Mouse (Mus musculus) heart, embryonic 11.5 days (tissue): ENCODE results near the gene Slc6a18. TPM values are rescaled to one million over a fixed set of nuclear protein-coding genes. Genes with fewer than 3 reads are reported as not detected.

ENCODE experiments used
- ATAC-seq: fragments of 200-750 bp; cut with Nextera tagmentation; replicated peaks from 2 replicates; pipeline ENCODE4 v1.8.0; 2017; ENCODE audit warnings: moderate library complexity; ENCODE audit not compliant: insufficient number of reproducible peaks, low FRiP score, low TSS enrichment
- H3K27ac ChIP-seq: fragments of 300-500 bp; sonication (generic); 2 replicates; pipeline ENCODE4 v1.5.1; 2014; ENCODE audit warnings: mild to moderate bottlenecking, low read depth, low read length
- H3K27me3 ChIP-seq: fragments of 300-500 bp; sonication (generic); 2 replicates; pipeline ENCODE4 v1.6.1; 2014; ENCODE audit warnings: mild to moderate bottlenecking, low read length, mixed read lengths; ENCODE audit not compliant: control insufficient read depth, insufficient read depth
- H3K36me3 ChIP-seq: fragments of 300-500 bp; sonication (generic); 2 replicates; pipeline ENCODE4 v1.6.1; 2014; ENCODE audit warnings: mild to moderate bottlenecking, low read length, moderate library complexity, mixed read lengths; ENCODE audit not compliant: control insufficient read depth, insufficient read depth
- H3K4me1 ChIP-seq: fragments of 300-500 bp; sonication (generic); 2 replicates; pipeline ENCODE4 v1.6.1; 2014; ENCODE audit warnings: low read length; ENCODE audit not compliant: control insufficient read depth, insufficient read depth
- H3K4me2 ChIP-seq: fragments of 300-500 bp; sonication (generic); 2 replicates; pipeline ENCODE4 v1.6.1; 2014; ENCODE audit warnings: mild to moderate bottlenecking, moderate library complexity
- H3K4me3 ChIP-seq: fragments of 300-500 bp; sonication (generic); 2 replicates; pipeline ENCODE4 v1.5.1; 2014; ENCODE audit warnings: low read depth, low read length
- H3K9ac ChIP-seq: fragments of 300-500 bp; sonication (generic); 2 replicates; pipeline ENCODE4 v1.6.1; 2014; ENCODE audit warnings: mild to moderate bottlenecking, low read depth, low read length, moderate library complexity
- H3K9me3 ChIP-seq: fragments of 300-500 bp; sonication (generic); replicated peaks from 2 replicates; pipeline ENCODE4 v1.6.1; 2016; ENCODE audit warnings: low read length; ENCODE audit not compliant: control insufficient read depth
- WGBS: fragments of 180-500 bp; shearing (Covaris S2); extraction: QIAGEN DNeasy Blood & Tissue Kit; methylation state at CpG from one replicate; pipeline ENCODE4 v1.1.7; 2014; ENCODE audit not compliant: insufficient replicate concordance; 5-methylcytosine and 5-hydroxymethylcytosine counted together
- polyA plus RNA-seq: library from polyadenylated mRNA; unstranded; fragments of >200 nt; fragmentation: Nextera tagmentation; extraction: Ambion mirVana; gene quantifications from 2 replicates; pipeline ENCODE4 v1.2.1, GENCODE M21; 2014

Gene Slc6a18
- polyA plus RNA-seq, 1 experiment from 2014 or later, result not detected

- H3K27ac ChIP-seq, result no peak overlapping the region
- H3K36me3 ChIP-seq, result no peaks in the 10 kb centered on the region
- H3K4me1 ChIP-seq, result no peaks in the 10 kb centered on the region
- no peak overlapping the region for H3K4me2 ChIP-seq
- ATAC-seq, result no peak
- H3K9ac ChIP-seq, result no peak overlapping the region
- H3K9me3 ChIP-seq, result no peaks in the 10 kb centered on the region
- no peaks in the 10 kb centered on the region for H3K27me3 ChIP-seq
- no peak overlapping the region for H3K4me3 ChIP-seq
- 19% methylated on average over 1 of the region's 1 CpGs for WGBS
These were observed 2.6 kb upstream of the Slc6a18 start for GRCm38 (mm10) chr13:73680394-73680793.

- 55% methylated on average over 2 of the region's 2 CpGs for WGBS
- H3K4me2 ChIP-seq, result no peak overlapping the region
These were observed 1.5 kb upstream of the Slc6a18 start for GRCm38 (mm10) chr13:73679311-73679710.

GRCm38 (mm10) chr13:73675161-73675560 lies 2.7 kb downstream of the Slc6a18 start:
- 80% methylated on average over 7 of the region's 7 CpGs for WGBS
- Histone ChIP-seq H3K4me3 (no peak overlapping the region), H3K27me3 (no peaks in the 10 kb centered on the region), H3K9me3 (no peaks in the 10 kb centered on the region), H3K36me3 (no peaks in the 10 kb centered on the region), H3K27ac (no peak overlapping the region), H3K9ac (no peak overlapping the region), H3K4me2 (no peak overlapping the region), H3K4me1 (no peaks in the 10 kb centered on the region)
- ATAC-seq, result no peak

More at GRCm38 (mm10) chr13:73679311-73679710, 1.5 kb upstream of the Slc6a18 start:
- no peaks in the 10 kb centered on the region for H3K27me3 ChIP-seq
- H3K9me3 ChIP-seq, result no peaks in the 10 kb centered on the region
- no peaks in the 10 kb centered on the region for H3K4me1 ChIP-seq
- no peak overlapping the region for H3K27ac ChIP-seq
- no peak overlapping the region for H3K4me3 ChIP-seq
- H3K36me3 ChIP-seq, result no peaks in the 10 kb centered on the region
- no peak for ATAC-seq
- H3K9ac ChIP-seq, result no peak overlapping the region

- no peaks in the 10 kb centered on the region for H3K9me3 ChIP-seq
- no peaks in the 10 kb centered on the region for H3K36me3 ChIP-seq
- no peaks in the 10 kb centered on the region for H3K4me1 ChIP-seq
- H3K4me3 ChIP-seq, result no peak overlapping the region
- no peak for ATAC-seq
- no peak overlapping the region for H3K9ac ChIP-seq
- H3K27me3 ChIP-seq, result no peaks in the 10 kb centered on the region
- 73% methylated on average over 2 of the region's 2 CpGs for WGBS
- no peak overlapping the region for H3K4me2 ChIP-seq
- H3K27ac ChIP-seq, result no peak overlapping the region
These were observed 17.6 kb downstream of the Slc6a18 start for GRCm38 (mm10) chr13:73660163-73660695.

GRCm38 (mm10) chr13:73658953-73659352 lies 18.9 kb downstream of the Slc6a18 start:
- Histone ChIP-seq H3K9me3 (no peaks in the 10 kb centered on the region), H3K4me2 (no peak overlapping the region), H3K27me3 (no peaks in the 10 kb centered on the region), H3K4me3 (no peak overlapping the region), H3K9ac (no peak overlapping the region), H3K4me1 (no peaks in the 10 kb centered on the region), H3K27ac (no peak overlapping the region), H3K36me3 (no peaks in the 10 kb centered on the region)
- WGBS, result 44% methylated on average over 2 of the region's 2 CpGs
- ATAC-seq, result no peak

- H3K27ac ChIP-seq, result no peak overlapping the region
- ATAC-seq, result no peak
- no peaks in the 10 kb centered on the region for H3K27me3 ChIP-seq
- no peaks in the 10 kb centered on the region for H3K9me3 ChIP-seq
- no peak overlapping the region for H3K4me3 ChIP-seq
- H3K36me3 ChIP-seq, result no peaks in the 10 kb centered on the region
- WGBS, result 80% methylated on average over 3 of the region's 3 CpGs
- H3K4me2 ChIP-seq, result no peak overlapping the region
- no peaks in the 10 kb centered on the region for H3K4me1 ChIP-seq
- no peak overlapping the region for H3K9ac ChIP-seq
These were observed 22.8 kb downstream of the Slc6a18 start for GRCm38 (mm10) chr13:73654976-73655375.

- Histone ChIP-seq H3K9ac (no peak overlapping the region), H3K27me3 (no peaks in the 10 kb centered on the region), H3K4me3 (no peak overlapping the region), H3K9me3 (no peaks in the 10 kb centered on the region), H3K27ac (no peak overlapping the region), H3K36me3 (no peaks in the 10 kb centered on the region), H3K4me1 (no peaks in the 10 kb centered on the region), H3K4me2 (no peak overlapping the region)
- ATAC-seq, result no peak
- 73% methylated on average over 3 of the region's 3 CpGs for WGBS
These were observed 24.6 kb downstream of the Slc6a18 start for GRCm38 (mm10) chr13:73653266-73653665.

GRCm38 (mm10) chr13:73646397-73647087 lies 31.3 kb downstream of the Slc6a18 start:
- Histone ChIP-seq H3K9ac (no peak overlapping the region), H3K27ac (no peak overlapping the region), H3K4me2 (no peak overlapping the region), H3K9me3 (no peaks in the 10 kb centered on the region), H3K4me3 (no peak overlapping the region), H3K36me3 (no peaks in the 10 kb centered on the region; the same call in 1 of the 2 replicates), H3K4me1 (no peaks in the 10 kb centered on the region), H3K27me3 (no peaks in the 10 kb centered on the region)
- no peak for ATAC-seq
- 33% methylated on average over 6 of the region's 6 CpGs for WGBS

GRCm38 (mm10) chr13:73641296-73641695 lies 36.5 kb downstream of the Slc6a18 start:
- ATAC-seq, result no peak
- Histone ChIP-seq H3K9ac (no peak overlapping the region), H3K9me3 (no peaks in the 10 kb centered on the region), H3K27me3 (no peaks in the 10 kb centered on the region), H3K4me1 (no peaks in the 10 kb centered on the region), H3K4me2 (no peak overlapping the region), H3K36me3 (no peaks in the 10 kb centered on the region; the same call in 1 of the 2 replicates), H3K4me3 (no peak overlapping the region), H3K27ac (no peak overlapping the region)
- WGBS, result 81% methylated on average over 4 of the region's 4 CpGs
